Mouse (Mus musculus): ENCODE data around the gene Gm973.

DNA sequence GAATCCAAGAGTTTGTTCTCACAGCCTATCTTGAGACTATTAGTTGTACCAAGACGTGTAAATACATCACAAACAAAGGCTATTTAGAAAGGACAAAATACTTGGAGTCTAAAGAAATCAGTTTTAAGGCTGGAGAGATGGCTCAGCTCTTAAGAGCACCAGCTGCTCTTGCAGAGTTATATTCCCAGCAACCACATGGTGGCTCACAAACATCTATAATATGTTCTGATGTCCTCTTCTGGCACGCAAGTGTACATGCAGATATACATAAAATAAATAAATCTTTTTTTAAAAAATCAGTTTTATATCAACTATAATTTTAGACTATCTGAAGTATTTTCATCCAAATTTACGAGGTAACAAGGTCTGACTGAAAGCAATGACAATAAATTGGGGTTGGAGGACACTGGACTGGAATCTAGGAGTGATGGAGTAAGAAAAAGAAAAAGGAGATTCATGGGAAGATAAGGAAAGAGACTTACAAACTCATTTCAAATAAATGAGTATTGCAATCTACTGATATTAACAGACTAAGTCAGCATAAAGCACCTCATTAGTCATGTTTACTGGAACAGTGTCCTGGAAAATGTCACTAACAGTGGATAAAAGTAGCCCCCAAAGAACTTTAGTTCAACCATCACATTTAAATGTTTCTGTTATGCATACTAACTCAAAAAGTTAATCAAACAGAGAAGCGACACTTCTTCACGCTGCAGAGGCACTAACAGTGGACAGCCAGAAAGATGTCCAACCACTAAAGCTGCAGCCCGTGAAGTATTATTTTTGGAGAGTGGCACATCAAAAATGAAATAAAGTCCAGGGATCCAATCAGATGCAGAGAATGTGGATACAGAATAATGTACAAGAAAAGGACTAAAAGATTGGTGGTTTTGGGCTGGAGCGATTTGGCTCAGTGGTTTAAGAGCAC lies 140.4 kb downstream of the Gm973 start:
- TF ChIP-seq CTCF (IDR thresholded peaks at IDR 0.05; ENCODE audit: borderline replicate concordance, insufficient read depth, low read depth, low read length) (no peak), POLR2A (IDR thresholded peaks at IDR 0.05; ENCODE audit: borderline replicate concordance, insufficient read depth, low read length) (no peak)

Measured in cerebellum, adult 2 months (tissue).